Mouse (Mus musculus): ENCODE results near the gene Fbxo5.

The Fbxo5 gene

GRCm38 (mm10) chr10:5804691-5805156 is 676 bp downstream of the Fbxo5 start:
- ChIA-PET CTCF (interaction anchor here in 3 of 4 experiments (0.6 to 7.6 kb wide), 10 partner anchors 8 to 1813 kb away, joined by 3 to 105 read pairs (median 7); partner anchors contain the start of gene Mtrf1l (in 3 of the 3)), POLR2A (interaction anchor here (0.6 to 16.1 kb wide), 37 partner anchors 10 to 1952 kb away, joined by 3 to 737 read pairs (median 5); partner anchors contain the start of genes Mtrf1l (in 4 of the 4), Katna1 (in 2 of the 4), Armt1 (in 1 of the 4) and Rmnd1 (in 1 of the 4))

DNA sequence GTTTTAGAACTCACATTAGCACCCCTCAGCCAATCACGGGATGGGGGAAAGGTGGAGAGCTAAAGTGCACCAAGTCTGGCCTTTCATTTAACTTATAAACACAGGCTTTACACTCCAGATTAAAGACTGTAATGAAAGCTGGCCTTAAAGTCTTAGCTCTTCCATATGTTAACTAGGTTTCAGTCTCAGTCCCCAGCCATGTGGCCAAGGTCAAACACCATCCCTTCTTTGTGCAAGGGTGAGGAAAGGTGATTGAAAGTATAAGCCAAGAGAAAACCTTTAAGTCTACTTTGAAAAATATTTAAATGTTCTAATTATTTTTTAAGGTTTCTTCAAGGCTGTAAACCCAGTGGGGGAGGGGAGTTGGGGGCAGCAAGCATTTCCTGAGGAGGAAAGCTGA is 1.7 kb downstream of the Fbxo5 start:
- CTCF ChIA-PET: interaction anchor here in 3 of 4 experiments (0.6 to 7.6 kb wide), 5 partner anchors 17 to 38 kb away, joined by 3 to 105 read pairs (median 5); partner anchors contain the start of gene Mtrf1l (in 3 of the 3)
- POLR2A ChIA-PET: interaction anchor here (0.6 to 16.1 kb wide), 15 partner anchors 9 to 249 kb away, joined by 3 to 737 read pairs (median 17); partner anchors contain the start of gene Mtrf1l (in 4 of the 4)

- ChIA-PET POLR2A (interaction anchor here (0.6 to 16.1 kb wide), 12 partner anchors 8 to 1534 kb away, joined by 3 to 737 read pairs (median 8); partner anchors contain the start of gene Mtrf1l (in 3 of the 4)), CTCF (interaction anchor here in 3 of 4 experiments (0.5 to 7.6 kb wide), 6 partner anchors 16 to 1170 kb away, joined by 3 to 105 read pairs (median 3); partner anchors contain the start of gene Mtrf1l (in 1 of the 3))
Measured at GRCm38 (mm10) chr10:5802866-5803265, 2.5 kb downstream of the Fbxo5 start.

- ChIA-PET CTCF (interaction anchor here (0.7 to 7.6 kb wide), 8 partner anchors 15 to 1268 kb away, joined by 3 to 105 read pairs (median 4); partner anchors contain the start of gene Mtrf1l (in 3 of the 4)), POLR2A (interaction anchor here in 3 of 4 experiments (1.0 to 16.1 kb wide), 6 partner anchors 11 to 22 kb away, joined by 3 to 737 read pairs (median 92); partner anchors contain the start of gene Mtrf1l (in 3 of the 3))
Measured at GRCm38 (mm10) chr10:5800490-5800889, 4.9 kb downstream of the Fbxo5 start.

- POLR2A ChIA-PET: interaction anchor here in 3 of 4 experiments (0.7 to 16.1 kb wide), 5 partner anchors 7 to 38 kb away, joined by 3 to 737 read pairs (median 3); partner anchors contain the start of genes Mtrf1l (in 2 of the 3) and Fbxo5 (in 1 of the 3)
- CTCF ChIA-PET: no interaction called here
Measured at GRCm38 (mm10) chr10:5798069-5798468, 7.3 kb downstream of the Fbxo5 start.

- ChIA-PET CTCF (interaction anchor here (0.6 to 2.9 kb wide), 4 partner anchors 15 to 1233 kb away, joined by 3 to 14 read pairs (median 4); no protein-coding TSS in a partner anchor), POLR2A (interaction anchor here in 2 of 4 experiments (0.7 to 7.5 kb wide), 2 partner anchors 14 to 1367 kb away, joined by 3 to 72 read pairs; partner anchors contain the start of gene Fbxo5 (in 1 of the 2))
Measured at GRCm38 (mm10) chr10:5790657-5791056, 14.7 kb downstream of the Fbxo5 start.

DNA sequence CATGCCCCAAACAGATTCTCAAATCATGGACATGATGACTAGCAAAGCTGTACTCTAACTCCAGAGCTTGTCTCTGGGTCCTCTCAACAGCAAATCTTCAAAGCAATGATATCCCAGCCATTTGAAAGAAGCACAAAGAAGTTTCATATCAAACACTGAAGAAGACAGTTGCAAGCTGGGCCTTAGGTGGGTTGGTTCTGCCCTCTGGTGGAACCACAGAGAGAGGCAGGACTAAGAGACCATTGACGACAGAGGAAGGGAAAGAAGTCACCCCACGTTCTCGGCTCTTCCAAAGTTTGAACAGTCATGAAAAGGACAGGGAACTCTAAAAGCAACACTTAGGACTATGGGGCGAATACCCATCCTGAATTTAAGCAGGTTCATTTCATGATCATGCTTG is 18.5 kb downstream of the Fbxo5 start:
- ChIA-PET POLR2A (interaction anchor here in 1 of 4 experiments (0.6 to 1.0 kb wide), 3 partner anchors 37 to 172 kb away, joined by 3 to 7 read pairs (median 3); partner anchors contain the start of gene Mtrf1l), CTCF (interaction anchor here (0.6 to 3.6 kb wide), 13 partner anchors 17 to 383 kb away, joined by 3 to 28 read pairs (median 4); partner anchors contain the start of genes Mtrf1l (in 1 of the 4) and Vip (in 1 of the 4))

Measured in embryonic stem cell, embryonic (primary cell).